Mouse (Mus musculus) lung, postnatal 0 days (tissue): ENCODE results near the gene Clk2. TPM values are rescaled to one million over a fixed set of nuclear protein-coding genes. Genes with fewer than 3 reads are reported as not detected.

Experiments
- ATAC-seq: fragments of 200-750 bp; cut with Nextera tagmentation; 2 replicates; pipeline ENCODE4 v1.8.0; 2017; ENCODE audit warnings: moderate library complexity
- DNase-seq: peaks from one replicate; pipeline ENCODE4 v3.0.0-alpha.2; 2016; ENCODE audit warnings: low spot score
- H3K27ac ChIP-seq: fragments of 300-500 bp; sonication (generic); 2 replicates; pipeline ENCODE4 v1.5.1; 2014; ENCODE audit warnings: antibody characterized with exemption, mild to moderate bottlenecking, low read length, mixed read lengths
- H3K27me3 ChIP-seq: fragments of 300-500 bp; sonication (generic); replicated peaks from 2 replicates; pipeline ENCODE4 v1.6.1; 2014; ENCODE audit warnings: low read length, mixed read lengths; ENCODE audit not compliant: insufficient read depth
- H3K36me3 ChIP-seq: fragments of 300-500 bp; sonication (generic); 2 replicates; pipeline ENCODE4 v1.6.1; 2014; ENCODE audit warnings: low read length, mixed read lengths; ENCODE audit not compliant: insufficient read depth
- H3K4me1 ChIP-seq: fragments of 300-500 bp; sonication (generic); 2 replicates; pipeline ENCODE4 v1.6.1; 2014; ENCODE audit warnings: antibody characterized with exemption, low read depth, low read length, mixed read lengths; ENCODE audit not compliant: insufficient read depth
- H3K4me2 ChIP-seq: fragments of 300-500 bp; sonication (generic); replicated peaks from 2 replicates; pipeline ENCODE4 v1.6.1; 2014; ENCODE audit warnings: low read depth, mild to moderate bottlenecking, low read length, moderate library complexity, mixed read lengths
- H3K4me3 ChIP-seq: fragments of 300-500 bp; sonication (generic); 2 replicates; pipeline ENCODE4 v1.5.1; 2014; ENCODE audit warnings: low read depth, low read length
- H3K9ac ChIP-seq: fragments of 300-500 bp; sonication (generic); replicated peaks from 2 replicates; pipeline ENCODE4 v1.6.1; 2014; ENCODE audit warnings: low read depth, mild to moderate bottlenecking
- H3K9me3 ChIP-seq: fragments of 300-500 bp; sonication (generic); 2 replicates; pipeline ENCODE4 v1.6.1; 2016; ENCODE audit warnings: low read length, mixed read lengths
- CTCF ChIP-seq: IDR thresholded peaks from 2 replicates; pipeline ENCODE4 v1.5.1; 2016; ENCODE audit warnings: antibody characterized with exemption, mild to moderate bottlenecking
- EP300 ChIP-seq: IDR thresholded peaks from 2 replicates; pipeline ENCODE4 v1.6.1; 2016; ENCODE audit warnings: antibody characterized with exemption, mild to moderate bottlenecking, control low read depth
- WGBS: fragments of 180-500 bp; shearing (Covaris S2); extraction: QIAGEN DNeasy Blood & Tissue Kit; methylation state at CpG from one replicate; pipeline ENCODE4 v1.1.7; 2014; 5-methylcytosine and 5-hydroxymethylcytosine counted together
- polyA plus RNA-seq: library from polyadenylated mRNA; unstranded; fragments of >200 nt; fragmentation: Nextera tagmentation; extraction: Ambion mirVana; gene quantifications from 2 replicates; pipeline ENCODE4 v1.2.1, GENCODE M21; 2015

Clk2 gene
- polyA plus RNA-seq, 1 experiment from 2014 or later: 17.7 TPM

DNA sequence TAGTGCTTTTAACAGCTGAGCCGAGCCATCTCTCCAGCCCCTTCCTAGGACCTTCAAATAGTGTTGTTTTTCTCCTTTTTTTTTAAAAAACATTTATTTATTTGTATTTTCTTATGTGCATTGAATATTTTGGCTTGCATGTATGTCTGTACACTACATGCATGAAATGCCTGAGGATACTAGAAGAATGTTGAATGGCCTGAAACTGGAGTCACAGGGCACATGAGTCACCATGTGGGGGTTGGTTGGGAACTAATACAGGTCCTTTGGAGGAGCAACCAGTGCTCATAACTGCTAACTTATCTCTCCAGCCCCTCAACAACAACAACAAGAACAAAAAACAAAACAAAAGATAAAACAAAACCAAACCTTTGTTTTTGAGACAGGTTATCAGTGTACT lies 1.5 kb upstream of the Clk2 start:
- WGBS: 93% methylated on average over 1 of the region's 1 CpGs
- H3K4me3 ChIP-seq: no peak overlapping the region
- no peak overlapping the region for H3K4me2 ChIP-seq
- H3K9me3 ChIP-seq: no peaks in the 10 kb centered on the region
- TF ChIP-seq CTCF (no peak), EP300 (no peak)
- no peak for DNase-seq
- peaks cover 12% of the 10 kb centered on the region for H3K4me1 ChIP-seq
- ATAC-seq: no peak
- 0 out of 2 replicates have a peak, but pooled peaks cover under 1% of the 10 kb centered on the region for H3K36me3 ChIP-seq
- no peak overlapping the region for H3K27ac ChIP-seq
- H3K27me3 ChIP-seq: peaks cover 9% of the 10 kb centered on the region; the same call in 1 of the 2 replicates
- H3K9ac ChIP-seq: no peak overlapping the region

DNA sequence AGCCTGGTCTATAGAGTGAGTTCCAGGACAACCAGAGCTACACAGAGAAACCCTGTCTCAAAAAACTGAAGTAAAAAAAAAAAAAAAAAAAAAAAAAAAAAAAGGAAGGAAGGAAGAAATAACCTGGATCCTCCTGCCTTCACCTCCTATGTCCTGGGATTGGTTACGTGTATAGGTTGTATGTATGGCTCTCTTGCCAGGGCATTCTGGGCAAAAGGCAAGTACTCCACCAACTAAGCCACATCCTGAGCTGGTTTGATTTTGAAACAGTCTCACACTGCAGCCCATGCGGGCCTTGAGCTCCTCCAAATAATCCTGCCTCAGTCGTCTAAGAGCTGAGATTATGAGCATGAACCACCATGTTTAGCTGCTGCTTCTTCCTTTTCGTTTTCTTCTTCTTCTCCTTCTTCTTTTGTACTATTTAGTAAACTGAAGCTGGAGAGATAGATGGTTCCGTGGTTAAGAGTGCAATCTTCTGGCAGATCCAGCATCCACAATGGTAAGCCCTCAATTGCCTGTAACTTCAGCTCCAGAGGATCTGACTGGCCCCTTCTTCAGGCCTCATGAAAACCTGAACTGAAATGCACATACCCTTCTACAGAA lies 851 bp upstream of the Clk2 start:
- 63% methylated on average over 5 of the region's 5 CpGs for whole genome bisulfite sequencing
- H3K27ac ChIP-seq: 0 out of 2 replicates have a peak overlapping the region, but pooled peaks have one; percentile 98
- TF ChIP-seq EP300 (no peak), CTCF (no peak)
- peaks cover 6% of the 10 kb centered on the region for H3K36me3 ChIP-seq
- peak overlapping the region; percentile 24; the same call in 1 of the 2 replicates for H3K9ac ChIP-seq
- peaks cover 3% of the 10 kb centered on the region; the same call in 1 of the 2 replicates for H3K27me3 ChIP-seq
- peaks cover 12% of the 10 kb centered on the region for H3K4me1 ChIP-seq
- peak overlapping the region; percentile 88; the same call in 1 of the 2 replicates for H3K4me3 ChIP-seq
- H3K4me2 ChIP-seq: peak overlapping the region; percentile 67
- DNase-seq (no peak), ATAC-seq (no peak)
- H3K9me3 ChIP-seq: no peaks in the 10 kb centered on the region

DNA sequence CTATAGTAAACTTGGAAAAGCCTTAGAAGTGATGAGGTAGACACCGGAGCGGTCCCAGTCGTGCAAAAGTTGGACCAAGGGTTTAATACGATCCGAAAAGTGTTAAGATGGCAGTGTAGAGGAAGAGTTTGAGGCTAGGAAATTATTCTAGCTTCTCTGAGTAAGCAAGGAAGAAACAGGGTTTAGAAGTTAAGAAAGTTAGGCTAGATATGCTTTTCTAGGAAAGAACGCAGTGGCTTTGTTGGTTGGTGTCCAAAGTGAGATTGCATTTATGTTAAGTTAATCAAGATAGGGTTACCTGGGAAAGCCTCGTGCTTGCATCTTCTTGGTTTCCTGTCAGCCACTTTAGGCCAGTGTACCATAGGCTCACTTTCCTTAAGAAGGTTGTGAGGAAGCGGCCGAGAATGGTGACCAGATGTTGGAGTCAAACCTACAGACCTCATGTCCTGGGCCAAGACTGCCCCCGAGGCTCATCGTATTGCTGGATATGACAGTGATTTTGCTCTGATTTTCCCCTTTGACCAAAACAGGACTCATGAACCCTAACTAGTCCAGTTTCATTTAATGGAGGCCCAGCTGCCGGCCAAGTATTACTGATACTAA lies 774 bp downstream of the Clk2 start:
- Histone ChIP-seq H3K9me3 (no peaks in the 10 kb centered on the region), H3K36me3 (peaks cover 22% of the 10 kb centered on the region), H3K4me2 (peak overlapping the region; percentile 67), H3K4me3 (peak overlapping the region; percentile 88), H3K27me3 (no peaks in the 10 kb centered on the region), H3K27ac (peak overlapping the region; percentile 98), H3K4me1 (peaks cover 6% of the 10 kb centered on the region; the same call in 1 of the 2 replicates), H3K9ac (peak overlapping the region; percentile 95)
- no peak for TF ChIP-seq EP300
- no peak for TF ChIP-seq CTCF
- ATAC-seq (no peak), DNase-seq (no peak)
- WGBS: 9% methylated on average over 12 of the region's 12 CpGs

DNA sequence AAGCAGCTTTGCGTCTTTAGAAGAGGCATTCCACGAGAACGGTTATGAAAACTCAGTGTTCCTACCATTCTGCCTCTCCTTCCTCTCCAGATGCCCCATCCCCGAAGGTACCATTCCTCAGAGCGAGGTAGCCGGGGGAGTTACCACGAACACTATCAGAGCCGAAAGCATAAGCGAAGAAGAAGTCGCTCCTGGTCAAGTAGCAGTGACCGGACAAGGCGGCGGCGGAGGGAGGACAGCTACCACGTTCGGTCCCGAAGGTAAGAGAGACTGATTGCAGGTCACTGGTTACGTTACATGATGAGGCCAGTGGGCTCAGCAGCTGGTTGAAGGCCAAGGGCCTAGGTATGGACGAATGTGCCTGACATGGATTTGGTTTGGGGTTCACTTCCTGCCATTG lies 2.4 kb downstream of the Clk2 start:
- peaks cover 26% of the 10 kb centered on the region for H3K36me3 ChIP-seq
- 91% methylated on average over 19 of the region's 19 CpGs for WGBS

DNA sequence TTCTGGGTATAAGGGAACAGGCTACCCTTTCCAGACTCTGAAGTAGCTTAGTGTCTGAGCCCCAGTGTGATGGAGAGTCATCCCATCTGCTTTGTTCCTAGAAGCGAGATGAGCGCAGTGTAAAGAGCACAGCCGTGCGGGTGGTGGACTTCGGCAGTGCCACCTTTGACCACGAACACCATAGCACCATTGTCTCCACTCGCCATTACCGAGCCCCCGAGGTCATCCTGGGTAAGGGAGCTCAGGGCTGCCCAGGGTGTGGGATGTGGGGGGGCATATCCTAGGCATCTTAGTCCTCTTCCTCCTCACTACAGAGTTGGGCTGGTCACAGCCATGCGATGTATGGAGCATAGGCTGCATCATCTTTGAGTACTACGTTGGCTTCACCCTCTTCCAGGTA lies 10.2 kb downstream of the Clk2 start:
- Histone ChIP-seq H3K4me2 (no peak overlapping the region), H3K27me3 (no peaks in the 10 kb centered on the region), H3K27ac (no peak overlapping the region), H3K36me3 (peaks cover 43% of the 10 kb centered on the region), H3K4me3 (no peak overlapping the region), H3K9me3 (no peaks in the 10 kb centered on the region), H3K9ac (no peak overlapping the region), H3K4me1 (0 out of 2 replicates have a peak, but pooled peaks cover 3% of the 10 kb centered on the region)
- WGBS: 93% methylated on average over 11 of the region's 11 CpGs
- ATAC-seq: no peak
- no peak for DNase-seq
- no peak for TF ChIP-seq CTCF
- TF ChIP-seq EP300: no peak

More for the DNA sequence above, 2.4 kb downstream of the Clk2 start:
- ATAC-seq (no peak), DNase-seq (no peak)
- Histone ChIP-seq H3K27me3 (no peaks in the 10 kb centered on the region), H3K4me1 (peaks cover 6% of the 10 kb centered on the region; the same call in 1 of the 2 replicates), H3K9ac (no peak overlapping the region), H3K27ac (no peak overlapping the region), H3K9me3 (no peaks in the 10 kb centered on the region), H3K4me3 (no peak overlapping the region), H3K4me2 (no peak overlapping the region)
- TF ChIP-seq CTCF: no peak
- TF ChIP-seq EP300: no peak

DNA sequence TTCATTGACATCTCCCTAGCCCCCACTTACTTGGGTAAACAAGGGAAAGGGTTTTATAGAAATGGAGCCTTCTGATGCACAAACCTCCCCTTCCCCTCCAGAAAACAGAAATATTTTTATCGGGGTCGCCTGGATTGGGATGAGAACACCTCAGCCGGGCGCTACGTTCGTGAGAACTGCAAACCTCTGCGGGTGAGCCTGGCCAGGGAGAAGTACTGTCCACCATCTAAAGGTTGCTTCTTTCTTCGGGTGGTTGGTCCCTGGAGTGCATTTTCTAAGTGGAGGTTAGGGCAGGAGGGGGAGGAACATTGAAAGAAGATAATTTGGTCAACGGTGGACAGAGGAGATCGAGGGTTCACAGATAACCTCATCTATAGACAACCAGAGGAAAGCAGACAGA lies 10.9 kb downstream of the Clk2 start:
- Histone ChIP-seq H3K4me1 (0 out of 2 replicates have a peak, but pooled peaks cover 3% of the 10 kb centered on the region), H3K4me2 (no peak overlapping the region), H3K9me3 (no peaks in the 10 kb centered on the region), H3K9ac (no peak overlapping the region), H3K36me3 (peaks cover 43% of the 10 kb centered on the region), H3K4me3 (no peak overlapping the region), H3K27ac (no peak overlapping the region), H3K27me3 (no peaks in the 10 kb centered on the region)
- TF ChIP-seq CTCF (no peak), EP300 (no peak)
- DNase-seq (no peak), ATAC-seq (no peak)
- 90% methylated on average over 10 of the region's 10 CpGs for WGBS
